Mouse (Mus musculus) central nervous system, embryonic 18 days (tissue): ENCODE results near the gene Pars2. TPM values are rescaled to one million over a fixed set of nuclear protein-coding genes. Genes with fewer than 3 reads are reported as not detected.

ENCODE experiments used
- polyA plus RNA-seq: library from polyadenylated mRNA; depleted of rRNA; stranded (reverse); fragments of >200 nt; gene quantifications from 2 replicates; pipeline ENCODE4 v1.2.3, GENCODE M21; 2012; rRNA removed

The Pars2 gene
- 11.1 TPM in 2 replicates for polyA plus RNA-seq

DNA sequence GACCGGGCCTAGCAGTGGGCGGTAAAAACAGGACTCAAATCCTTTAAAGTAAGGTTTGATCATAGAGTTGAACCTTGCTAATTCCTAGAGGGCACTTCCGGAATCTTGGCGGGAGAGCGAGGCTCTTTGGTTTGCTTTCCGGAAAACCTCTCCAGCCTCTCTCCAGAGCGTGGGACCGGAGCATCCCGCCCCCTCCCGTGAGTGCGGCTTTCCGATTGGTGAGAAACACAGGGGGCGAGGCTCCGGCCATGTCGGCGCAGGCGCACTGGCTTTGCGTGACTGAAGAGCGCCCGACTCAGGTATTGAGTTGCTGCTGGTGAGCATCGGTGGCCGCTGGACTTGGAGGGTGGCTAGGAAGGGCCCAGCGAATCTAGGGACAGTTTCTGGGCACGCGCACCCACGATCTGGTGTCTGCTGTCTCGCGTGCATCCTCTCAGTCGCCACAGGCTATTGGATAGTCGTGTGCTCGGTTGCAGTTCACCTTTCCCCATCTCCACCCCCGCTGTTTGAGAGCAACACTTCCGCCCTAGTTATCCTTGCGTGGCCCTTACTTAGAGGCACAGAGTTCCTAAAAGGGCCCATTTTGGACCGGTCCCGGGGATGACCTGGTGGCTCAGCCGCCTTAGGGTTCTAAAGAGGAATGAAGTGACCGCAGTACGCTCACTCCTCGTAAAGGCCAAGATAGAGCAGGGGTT lies at the start of gene Pars2:
Pars2 (plus strand) TSS at position 237 of the 695 bp plus-strand sequence.

DNA sequence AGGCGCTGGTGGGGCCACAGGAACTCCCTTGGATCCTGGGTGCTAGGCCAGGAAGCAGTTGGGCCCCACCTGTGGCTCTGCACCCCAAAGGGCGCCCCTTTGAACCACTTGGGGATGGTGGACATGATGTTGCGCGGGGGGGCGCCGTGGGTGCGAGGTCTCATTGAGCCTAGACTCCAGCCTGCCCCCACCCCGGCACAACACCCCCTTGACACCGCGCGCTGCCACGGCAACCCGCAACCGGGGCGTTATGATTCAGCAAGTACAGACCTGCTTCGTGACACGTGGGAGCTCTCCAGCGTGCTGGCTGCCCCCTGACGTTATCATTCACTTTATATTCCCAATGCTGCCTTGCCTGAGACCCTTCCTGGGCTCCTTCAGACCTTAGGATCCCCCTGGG lies 33.8 kb upstream of the Pars2 start, which contains the start of gene Lexm:
Lexm (minus strand) TSS at position 186 of the 400 bp plus-strand sequence.

DNA sequence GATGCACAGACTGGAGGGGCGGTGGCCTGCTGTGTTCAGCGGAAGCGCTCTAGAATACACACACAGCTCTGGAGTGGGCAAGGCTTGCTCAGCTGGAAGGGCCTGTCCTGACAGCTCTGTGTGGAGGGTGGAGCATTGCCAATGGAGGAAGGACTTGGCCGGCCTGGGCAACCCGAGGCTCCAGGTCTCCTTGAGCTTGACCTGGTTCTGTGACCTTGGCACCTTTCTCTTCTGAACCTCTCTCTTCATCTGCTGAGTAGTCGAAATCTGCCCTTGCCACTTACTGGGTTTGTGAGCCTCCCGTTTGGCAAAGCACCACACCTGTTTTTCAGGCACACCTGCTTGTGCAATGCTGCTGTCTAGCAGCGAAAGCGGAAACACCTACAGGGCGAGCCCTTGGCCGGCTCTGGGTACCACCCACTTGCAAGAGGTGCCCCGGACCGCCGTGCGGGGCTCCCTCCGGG lies 28.8 kb upstream of the Pars2 start, which contains the start of gene Ttc22:
Ttc22 (plus strand) TSS at position 403 of the 464 bp plus-strand sequence.

DNA sequence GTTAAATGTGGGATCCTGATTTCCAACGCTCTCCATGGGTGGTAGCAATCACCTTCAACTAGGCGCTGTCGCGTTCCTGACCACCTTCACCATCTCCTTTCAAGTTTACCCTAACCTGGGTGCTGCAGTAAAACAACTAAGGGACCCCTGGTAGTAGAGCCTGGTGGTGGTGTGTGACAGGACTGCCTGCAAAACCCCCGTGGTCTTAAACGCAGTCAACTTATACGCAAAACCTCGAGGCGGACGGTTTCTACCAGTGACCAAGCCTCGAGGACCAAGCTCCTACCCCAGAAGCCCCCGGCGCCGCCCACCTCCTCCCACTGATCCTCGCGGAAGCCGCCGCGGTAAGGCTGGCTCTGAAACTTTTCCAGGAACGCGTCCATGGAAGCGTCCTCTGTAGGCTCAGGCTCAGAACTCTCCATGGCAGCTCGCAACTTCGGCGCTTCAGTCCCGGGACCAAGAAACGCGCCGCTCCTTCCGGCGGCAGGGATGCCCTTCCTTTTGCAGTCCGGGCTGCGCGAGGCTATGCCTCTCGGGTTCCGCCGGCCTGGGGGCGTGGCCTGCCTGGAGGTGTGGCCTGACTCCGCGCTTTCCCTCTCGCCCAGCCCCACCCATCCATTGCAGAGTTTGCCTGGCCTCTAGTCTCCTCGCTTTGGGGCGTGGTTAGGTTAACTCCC lies 27.7 kb downstream of the Pars2 start, which contains the start of gene Ttc4:
Ttc4 (minus strand) TSS at position 503 of the 677 bp plus-strand sequence.

Other genes with a start within 250 kb of the Pars2 start
- gene Pcsk9, start 186.7 kb upstream of the Pars2 start, polyA plus RNA-seq, result 2.6 and 4.7 TPM in 2 replicates
- not detected in 2 replicates for gene Bsnd, start 158.8 kb upstream of the Pars2 start, polyA plus RNA-seq
- 83.1 and 84.8 TPM in 2 replicates for gene Dhcr24, start 90.0 kb upstream of the Pars2 start, polyA plus RNA-seq
- 0.15 TPM in 1 of 2 replicates, not detected in the other for gene Lexm, start 33.8 kb upstream of the Pars2 start, polyA plus RNA-seq
- gene Ttc22, start 28.6 kb upstream of the Pars2 start, polyA plus RNA-seq, result 2.9 and 3.2 TPM in 2 replicates
- 254 and 283 TPM in 2 replicates for gene Ttc4, start 27.9 kb downstream of the Pars2 start, polyA plus RNA-seq
- gene Mroh7, start 79.9 kb downstream of the Pars2 start, polyA plus RNA-seq, result 1.5 and 1.6 TPM in 2 replicates
- 0.05 TPM in 1 of 2 replicates, not detected in the other for gene Fam151a, start 82.8 kb downstream of the Pars2 start, polyA plus RNA-seq
- gene Acot11, start 153.9 kb downstream of the Pars2 start, polyA plus RNA-seq, result 2.2 and 2.5 TPM in 2 replicates